Mouse (Mus musculus): Measurements from ENCODE around the gene Alkbh5.
"Not testable (repeated sequence)": the region's sequence is repeated elsewhere in the genome, so short reads cannot be mapped to it uniquely, and the experiment has no call there.

The Alkbh5 gene

DNA sequence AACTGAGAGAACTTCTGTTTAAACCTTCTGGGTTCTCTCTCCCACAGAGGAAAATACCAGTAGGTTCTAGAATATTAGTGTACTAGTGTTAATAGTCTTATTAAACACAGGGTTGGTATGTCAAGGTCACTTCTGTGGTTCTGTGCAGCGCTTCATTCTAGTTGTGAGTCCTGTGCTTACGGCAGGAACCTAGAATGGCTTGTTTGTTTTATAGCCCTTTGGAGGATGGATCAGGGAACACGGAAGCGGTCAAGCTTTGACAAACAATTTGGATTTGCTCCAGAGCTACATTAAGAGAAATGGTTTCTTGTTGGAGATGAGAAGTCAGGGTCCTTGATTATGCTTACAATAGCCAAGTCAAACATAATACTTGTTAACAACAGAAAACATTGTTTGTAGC is 9.3 kb downstream of the Alkbh5 start:
- no peak for DNase-seq

DNA sequence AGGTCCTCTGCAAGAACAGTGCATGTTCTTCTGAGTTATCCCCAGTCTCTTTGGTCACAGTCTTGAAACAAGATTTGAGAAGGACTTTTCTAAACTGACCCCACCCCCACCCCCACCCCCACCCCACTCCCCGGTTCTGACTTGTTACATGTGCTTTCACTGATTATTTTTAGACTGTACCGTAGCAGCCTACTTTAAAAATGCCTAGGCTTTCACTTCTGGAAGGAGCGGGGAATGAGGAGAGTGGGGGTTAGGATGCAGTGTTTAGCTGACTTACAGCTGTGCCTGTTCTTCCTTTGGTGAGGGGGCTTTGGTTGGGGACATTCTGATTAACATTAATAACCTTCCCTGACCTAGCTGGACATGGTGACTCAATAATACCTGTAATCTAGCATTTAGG is 11.9 kb downstream of the Alkbh5 start:
- DNase-seq, result no peak

DNA sequence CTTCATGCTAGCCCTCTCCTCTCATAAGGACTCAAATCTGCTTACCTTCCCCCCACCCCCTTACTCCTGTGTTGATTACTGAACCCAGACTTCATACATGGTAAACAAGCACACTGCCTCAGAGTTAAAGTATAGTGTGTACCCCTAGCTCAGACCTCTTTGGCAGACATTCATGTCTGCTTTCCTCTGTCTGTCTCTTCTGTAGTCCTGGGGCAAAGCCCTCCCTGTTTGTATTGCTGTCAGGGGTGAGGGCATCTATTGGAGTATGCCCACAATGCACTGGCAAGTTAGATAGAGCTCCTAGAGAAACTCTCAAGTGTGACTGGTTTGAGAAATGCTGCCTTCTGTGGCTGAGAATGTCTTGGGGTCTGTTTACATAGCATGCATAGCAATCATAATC is 16.9 kb downstream of the Alkbh5 start:
- DNase-seq, result no peak

DNA sequence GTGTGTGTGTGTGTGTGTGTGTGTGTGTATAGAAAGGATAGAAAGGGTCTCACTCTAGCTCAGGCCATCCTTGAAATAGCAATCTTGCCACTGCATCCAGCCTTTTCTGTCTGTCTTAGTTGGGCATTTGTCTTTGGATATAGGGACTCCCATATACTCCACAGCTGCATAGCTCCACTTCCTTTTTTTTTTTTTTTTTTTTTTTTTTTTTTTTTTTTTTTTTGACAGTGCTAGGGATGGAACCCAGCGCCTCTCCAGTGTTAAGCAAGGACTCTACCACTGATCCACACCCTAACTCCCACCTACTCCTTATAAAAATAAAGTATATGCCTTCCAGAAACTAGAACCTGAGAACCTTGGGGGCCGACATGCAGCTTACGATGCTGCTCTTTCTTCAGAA is 21.5 kb downstream of the Alkbh5 start:
- DNase-seq, result no peak

DNA sequence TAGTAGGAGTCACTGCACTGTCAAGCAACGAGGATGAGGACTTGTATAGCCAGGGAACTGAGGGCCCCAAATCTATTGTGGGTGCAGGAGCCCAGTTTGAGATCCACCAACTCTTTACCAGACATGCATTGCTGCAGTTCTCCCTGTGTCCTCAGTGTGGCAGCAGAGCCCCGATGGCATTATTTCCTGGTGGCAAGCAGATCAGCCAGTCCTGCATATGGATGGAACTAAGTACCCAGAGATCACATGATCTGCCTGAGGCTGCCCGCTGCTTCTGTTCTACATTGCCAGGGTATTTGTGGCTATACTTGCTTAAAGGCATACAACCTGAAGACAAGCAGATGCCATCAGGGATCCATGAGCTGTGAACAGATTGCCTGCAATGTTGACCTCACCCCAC is 23.2 kb downstream of the Alkbh5 start:
- peak; percentile 59 for DNase-seq

DNA sequence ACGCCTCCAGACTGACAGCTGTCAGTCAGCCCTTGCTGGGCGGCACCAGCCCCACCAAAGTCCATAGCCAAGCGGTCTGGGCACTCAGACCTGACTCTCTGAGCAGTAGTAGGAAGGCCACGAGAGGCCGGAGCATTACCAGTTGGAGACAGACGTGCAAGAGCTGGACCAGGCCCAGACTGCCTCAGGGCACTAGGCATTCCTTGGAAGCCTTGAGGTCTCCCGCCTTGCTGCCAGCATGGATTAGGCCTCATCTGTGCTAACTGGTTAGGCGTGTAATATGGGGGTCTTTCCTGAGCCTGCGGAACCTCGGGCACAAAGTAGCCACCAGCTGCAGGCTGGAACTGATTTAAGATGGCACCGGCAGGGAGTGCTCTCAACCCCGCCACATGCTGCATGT is 37.8 kb downstream of the Alkbh5 start:
- DNase-seq, result not testable (repeated sequence)
